Mouse (Mus musculus) lung, postnatal 25 days (tissue): ENCODE results near the gene March1.
"Not testable (repeated sequence)": the region's sequence is repeated elsewhere in the genome, so short reads cannot be mapped to it uniquely, and the experiment has no call there.

ENCODE experiments used
- DNase-seq: peaks from one replicate; pipeline ENCODE4 v3.0.0; 2022; ENCODE audit warnings: low spot score

Gene March1

GRCm38 (mm10) chr8:66415234-66415633, 797.5 kb downstream of the March1 start:
- no peak for DNase-seq

- not testable (repeated sequence) for DNase-seq
Measured at GRCm38 (mm10) chr8:66417591-66417990, 799.9 kb downstream of the March1 start.

- DNase-seq, result no peak
Measured at GRCm38 (mm10) chr8:66430639-66431038, 812.9 kb downstream of the March1 start.

- DNase-seq, result no peak
Measured at GRCm38 (mm10) chr8:66433577-66433976, 815.9 kb downstream of the March1 start.

GRCm38 (mm10) chr8:66436804-66437203, 819.1 kb downstream of the March1 start:
- peak; percentile 9 for DNase-seq

GRCm38 (mm10) chr8:66437929-66438328, 820.2 kb downstream of the March1 start:
- DNase-seq, result peak; percentile 36

GRCm38 (mm10) chr8:66438468-66438867, 820.8 kb downstream of the March1 start:
- DNase-seq, result peak; percentile 8

GRCm38 (mm10) chr8:66441123-66441522, 823.4 kb downstream of the March1 start:
- DNase-seq, result no peak

- no peak for DNase-seq
Measured at GRCm38 (mm10) chr8:66442778-66443177, 825.1 kb downstream of the March1 start.

- peak; percentile 27 for DNase-seq
Measured at GRCm38 (mm10) chr8:66444141-66444540, 826.4 kb downstream of the March1 start.

GRCm38 (mm10) chr8:66445351-66445750, 827.7 kb downstream of the March1 start:
- DNase-seq, result no peak

- peak; percentile 7 for DNase-seq
Measured at GRCm38 (mm10) chr8:66450691-66451090, 833.0 kb downstream of the March1 start.

GRCm38 (mm10) chr8:66457057-66457456, 839.4 kb downstream of the March1 start:
- DNase-seq, result no peak

- no peak for DNase-seq
Measured at GRCm38 (mm10) chr8:66469821-66470220, 852.1 kb downstream of the March1 start.

GRCm38 (mm10) chr8:66476880-66477279, 859.2 kb downstream of the March1 start:
- DNase-seq, result no peak

- peak; percentile 65 for DNase-seq
Measured at GRCm38 (mm10) chr8:66486084-66486763, 868.5 kb downstream of the March1 start, which contains the start of gene Tma16. Gene Tma16 (minus strand): TSS chr8:66486530.

- DNase-seq, result no peak
Measured at GRCm38 (mm10) chr8:66488556-66488955, 870.9 kb downstream of the March1 start.

GRCm38 (mm10) chr8:66490624-66491023, 872.9 kb downstream of the March1 start:
- DNase-seq, result no peak

GRCm38 (mm10) chr8:66494496-66494895, 876.8 kb downstream of the March1 start:
- no peak for DNase-seq

GRCm38 (mm10) chr8:66495726-66496125, 878.0 kb downstream of the March1 start:
- peak; percentile 58 for DNase-seq

- DNase-seq, result peak; percentile 43
Measured at GRCm38 (mm10) chr8:66496998-66497577, 879.4 kb downstream of the March1 start.

GRCm38 (mm10) chr8:66503381-66503780, 885.7 kb downstream of the March1 start:
- no peak for DNase-seq

GRCm38 (mm10) chr8:66511537-66511936, 893.8 kb downstream of the March1 start, which contains the start of gene Tktl2:
Gene Tktl2 (plus strand): TSS chr8:66511756.
- no peak for DNase-seq

GRCm38 (mm10) chr8:66519149-66519548, 901.4 kb downstream of the March1 start:
- DNase-seq, result no peak
